Mouse (Mus musculus): ENCODE measurements around the gene Slc2a8.

- TF ChIP-seq POLR2A (IDR thresholded peaks at IDR 0.05; ENCODE audit: borderline replicate concordance, extremely low read depth, low read depth, low read length): no peak
- no peak for TF ChIP-seq CTCF (IDR thresholded peaks at IDR 0.05; ENCODE audit: insufficient read depth, low read length)
Measured at GRCm38 (mm10) chr2:32990167-32990832, 8.4 kb upstream of the Slc2a8 start.
